Mouse (Mus musculus) urinary bladder, postnatal 25 days (tissue): ENCODE results near the gene Cd200r2.
"Not testable (repeated sequence)": the region's sequence is repeated elsewhere in the genome, so short reads cannot be mapped to it uniquely, and the experiment has no call there.

ENCODE experiments used
- DNase-seq: peaks from one replicate; pipeline ENCODE4 v3.0.0; 2022; ENCODE audit warnings: low spot score

Gene Cd200r2

GRCm38 (mm10) chr16:44866797-44867196, at the start of gene Cd200r2:
Gene Cd200r2, plus strand, starts transcription at chr16:44867097.
- no peak for DNase-seq

DNA sequence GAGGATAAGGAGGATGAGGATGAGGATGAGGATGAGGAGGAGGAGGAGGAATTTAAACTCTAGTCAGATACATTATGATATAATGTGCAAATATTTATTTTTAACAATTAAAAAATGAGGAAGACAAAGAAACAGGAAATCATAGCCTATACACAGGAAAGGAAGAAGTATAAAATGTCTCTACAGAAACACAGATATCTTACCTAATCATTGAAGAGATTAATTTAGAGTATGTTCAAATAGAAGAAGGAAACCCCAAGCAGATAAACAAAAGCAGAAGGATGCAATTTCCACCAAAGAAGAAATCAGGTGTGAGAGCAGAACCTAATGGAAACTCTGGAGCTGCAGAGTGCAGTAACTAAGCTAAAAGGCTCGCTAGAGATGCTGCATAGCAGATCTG, 48.9 kb upstream of the Cd200r2 start:
- DNase-seq, result no peak

DNA sequence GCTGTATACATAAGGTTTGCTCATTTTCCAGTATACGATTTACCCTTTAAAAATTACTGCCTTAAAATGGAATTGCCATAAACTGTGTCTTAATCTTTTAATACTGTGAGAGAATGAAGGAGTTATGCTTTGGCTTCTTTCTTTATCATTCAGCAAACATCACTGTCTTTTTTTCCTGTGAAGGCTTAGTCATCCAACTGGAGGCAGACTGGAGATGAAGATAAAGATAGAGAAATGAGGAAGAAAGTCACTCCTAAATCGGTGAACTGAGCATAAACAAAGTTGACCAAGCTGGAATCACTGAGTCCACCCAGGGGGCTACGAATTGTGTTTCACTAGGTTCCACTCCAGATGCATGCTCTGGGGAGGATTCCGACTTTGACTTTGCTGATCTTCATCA, 46.4 kb upstream of the Cd200r2 start:
- DNase-seq, result no peak

GRCm38 (mm10) chr16:44832286-44832685, 34.6 kb upstream of the Cd200r2 start:
- DNase-seq, result no peak

GRCm38 (mm10) chr16:44833189-44833588, 33.7 kb upstream of the Cd200r2 start:
- DNase-seq, result not testable (repeated sequence)

GRCm38 (mm10) chr16:44875178-44875577, 8.3 kb downstream of the Cd200r2 start:
- DNase-seq, result no peak

DNA sequence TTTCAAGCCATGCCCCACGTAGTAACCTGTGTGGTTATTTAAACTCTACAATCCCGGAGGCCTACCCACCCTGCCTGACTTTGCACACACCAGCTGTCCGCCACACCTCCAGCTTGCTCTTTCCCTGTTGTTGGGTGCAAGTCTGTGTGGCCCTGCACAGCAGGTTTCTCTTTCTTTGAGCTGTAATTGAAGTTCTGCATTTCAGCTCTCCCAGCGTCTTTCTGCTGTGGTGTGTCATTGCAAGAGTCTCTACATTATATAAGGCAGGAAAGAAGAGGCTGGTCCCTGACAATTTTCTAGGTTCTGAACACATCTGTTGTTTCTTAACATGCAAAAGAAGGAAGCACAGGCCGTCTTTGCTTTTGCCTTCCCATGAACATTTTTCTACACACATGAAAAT, 9.7 kb downstream of the Cd200r2 start:
- no peak for DNase-seq

DNA sequence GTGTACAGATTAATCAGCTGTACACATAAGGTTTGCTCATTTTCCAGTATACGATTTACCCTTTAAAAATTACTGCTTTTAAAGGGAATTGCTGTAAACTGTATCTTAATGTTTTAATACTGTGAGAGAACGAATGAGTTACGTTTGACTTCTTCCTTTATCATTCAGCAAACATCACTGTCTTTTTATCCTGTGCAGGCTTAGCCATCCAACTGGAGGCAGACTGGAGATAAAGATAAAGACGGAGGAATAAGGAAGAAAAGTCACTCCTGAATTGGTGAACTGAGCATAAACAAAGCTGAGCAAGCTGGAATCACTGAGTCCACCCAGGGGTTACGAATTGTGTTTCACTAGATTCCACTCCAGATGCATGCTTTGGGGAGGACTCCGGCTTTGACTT, 10.7 kb downstream of the Cd200r2 start:
- DNase-seq, result no peak

DNA sequence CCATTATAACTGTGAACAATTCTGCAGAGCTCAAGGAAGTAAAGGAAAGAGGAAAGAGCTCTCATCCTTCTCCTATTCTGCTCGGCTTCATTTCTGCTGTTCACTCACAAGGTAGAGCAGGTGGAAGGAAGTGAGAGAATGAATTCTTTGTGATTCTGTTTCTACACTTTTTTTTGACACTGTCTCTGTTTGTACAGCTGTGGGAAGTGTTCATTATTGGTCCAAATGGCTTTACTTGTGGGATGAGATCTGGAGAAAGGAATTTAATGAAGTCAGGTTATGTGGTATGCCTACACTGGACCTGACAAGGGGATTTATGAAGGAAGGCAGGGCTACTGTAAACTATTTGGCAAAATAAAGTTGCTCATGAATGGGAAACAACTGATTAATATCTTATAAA, 23.9 kb downstream of the Cd200r2 start:
- no peak for DNase-seq

- DNase-seq, result no peak
Measured at GRCm38 (mm10) chr16:44932016-44932415, 65.1 kb downstream of the Cd200r2 start.

GRCm38 (mm10) chr16:44943468-44943867, 76.6 kb downstream of the Cd200r2 start, which contains the start of gene Cd200r3:
Gene Cd200r3, plus strand, starts transcription at chr16:44943678.
- no peak for DNase-seq

GRCm38 (mm10) chr16:44951360-44952114, 84.6 kb downstream of the Cd200r2 start:
- DNase-seq, result no peak

DNA sequence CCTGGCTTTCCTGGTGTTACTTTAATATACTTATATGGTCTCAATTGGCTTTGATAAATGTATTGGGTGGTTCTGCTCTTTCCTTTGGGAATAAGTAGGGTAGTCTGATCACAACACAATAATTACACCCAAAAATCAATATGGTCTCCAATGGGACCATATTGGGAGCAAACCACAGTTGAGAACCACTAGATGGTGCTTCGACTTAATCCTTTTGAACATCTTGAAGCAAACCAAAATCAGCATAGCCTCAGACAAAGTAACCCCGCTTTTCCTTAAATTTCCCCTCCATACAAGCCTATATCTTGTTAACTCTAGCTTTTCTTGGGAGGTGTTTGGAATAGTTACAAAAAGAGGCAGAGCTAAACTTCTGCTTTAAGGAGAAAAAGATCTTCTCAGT, 95.4 kb downstream of the Cd200r2 start:
- DNase-seq, result no peak

DNA sequence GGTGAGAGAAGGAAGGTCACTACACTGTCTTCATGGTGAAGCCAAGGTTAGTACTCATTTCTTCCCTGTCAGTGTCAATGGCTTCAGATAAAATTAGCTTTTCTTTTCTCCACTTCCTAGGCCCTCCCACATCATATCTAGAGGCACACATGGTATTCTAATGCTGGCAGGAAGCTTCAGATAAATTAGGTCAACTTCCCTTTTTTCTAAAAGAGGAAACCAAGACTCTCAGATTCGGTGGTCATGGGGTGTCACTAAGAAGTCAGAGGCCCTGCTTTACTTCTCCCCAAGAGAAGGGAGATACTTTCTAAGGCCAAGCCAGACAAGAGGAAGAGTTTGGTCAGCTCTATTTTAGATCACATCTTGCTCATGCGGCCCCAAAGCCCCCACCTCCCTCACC, 95.9 kb downstream of the Cd200r2 start:
- no peak for DNase-seq

GRCm38 (mm10) chr16:44964526-44965374, 97.9 kb downstream of the Cd200r2 start:
- DNase-seq, result no peak

DNA sequence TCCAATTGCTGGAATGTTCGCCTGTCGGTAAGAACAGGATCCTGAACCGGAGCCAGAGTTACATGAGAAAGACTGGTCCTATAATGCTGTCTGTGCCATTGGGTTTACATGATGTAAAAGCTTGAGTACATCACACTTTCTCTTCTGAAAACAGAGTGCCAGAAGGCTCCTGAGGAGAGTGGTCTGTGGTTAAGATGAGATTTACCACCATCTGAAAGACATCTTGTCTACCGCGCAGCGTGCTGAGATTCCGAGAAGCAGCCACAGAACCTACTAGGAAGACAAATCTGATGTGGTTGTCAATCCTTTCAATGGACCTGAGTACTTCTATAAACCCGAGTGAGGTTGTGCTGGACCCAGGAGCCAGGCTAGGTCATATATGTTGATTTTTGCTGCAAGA, 98.5 kb downstream of the Cd200r2 start:
- no peak for DNase-seq
